Mouse (Mus musculus): ENCODE measurements around the gene Arhgef25. TPM values are rescaled to one million over a fixed set of nuclear protein-coding genes. Genes with fewer than 3 reads are reported as not detected.

The Arhgef25 gene
- polyA plus RNA-seq, 1 experiment = 31.8 TPM

DNA sequence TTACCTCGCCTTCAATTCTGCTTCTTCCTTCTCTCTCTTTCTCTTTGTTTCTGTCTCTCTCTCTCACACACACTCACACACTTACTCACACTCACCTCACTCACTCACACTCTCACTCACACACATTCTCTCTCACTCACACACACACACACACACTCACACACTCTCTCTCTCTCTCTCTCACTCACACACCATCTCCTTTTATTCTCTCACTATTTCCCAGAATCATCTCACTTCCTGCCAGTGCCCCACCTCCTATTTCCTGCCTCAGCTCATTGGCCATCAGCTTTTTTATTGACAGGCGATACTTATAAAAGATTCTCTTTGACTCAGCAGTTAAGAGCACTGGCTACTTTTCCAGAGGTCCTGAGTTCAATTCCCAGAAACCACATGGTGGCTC lies 28.5 kb upstream of the Arhgef25 start:
- Histone ChIP-seq H3K27me3 (ENCODE audit: control insufficient read depth, insufficient read depth, insufficient read length) (peaks cover 3% of the 10 kb centered on the region), H3ac (ENCODE audit: control insufficient read depth, insufficient read length, low read depth) (no peak overlapping the region), H3K4me3 (ENCODE audit: insufficient read depth, poor library complexity, severe bottlenecking) (no peak overlapping the region), H3K36me3 (ENCODE audit: control insufficient read depth, insufficient read depth) (no peaks in the 10 kb centered on the region), H3K79me2 (ENCODE audit: control insufficient read depth, insufficient read depth) (no peaks in the 10 kb centered on the region), H3K79me3 (ENCODE audit: low read depth) (no peaks in the 10 kb centered on the region)
- TF ChIP-seq USF1 (IDR thresholded peaks at IDR 0.05; ENCODE audit: low read depth) (no peak), MYOD1 (IDR thresholded peaks at IDR 0.05; ENCODE audit: control insufficient read depth, insufficient read length, low read depth) (no peak)

DNA sequence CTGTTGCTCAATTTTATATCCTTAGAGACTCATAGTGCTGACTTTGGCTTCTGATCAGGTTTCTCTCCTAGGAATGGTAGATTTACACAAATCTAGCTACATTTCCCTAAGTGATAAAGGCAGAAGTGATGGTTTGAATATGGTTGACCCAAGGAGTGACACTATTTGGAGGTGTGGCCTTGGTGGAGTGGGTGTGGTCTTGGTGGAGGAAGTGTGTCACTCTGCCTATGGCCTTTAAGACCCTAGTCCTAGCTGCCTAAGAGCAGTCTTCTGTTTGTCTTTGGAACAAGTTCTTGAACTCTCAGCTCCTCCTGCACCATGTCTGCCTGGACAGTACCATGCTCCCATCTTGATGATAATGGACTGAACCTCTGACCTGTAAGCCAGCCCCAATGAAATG lies 27.3 kb upstream of the Arhgef25 start:
- H3K79me2 ChIP-seq (ENCODE audit: control insufficient read depth, insufficient read depth) = no peaks in the 10 kb centered on the region
- H3K79me3 ChIP-seq (ENCODE audit: low read depth) = no peaks in the 10 kb centered on the region
- H3K36me3 ChIP-seq (ENCODE audit: control insufficient read depth, insufficient read depth) = no peaks in the 10 kb centered on the region
- no peak for TF ChIP-seq CEBPB (IDR thresholded peaks at IDR 0.05; ENCODE audit: low read depth)
- TF ChIP-seq CTCF (IDR thresholded peaks at IDR 0.05; ENCODE audit: control insufficient read depth, insufficient read depth, insufficient read length) = no peak
- no peak for TF ChIP-seq FOSL1 (IDR thresholded peaks at IDR 0.05; ENCODE audit: insufficient read depth, low read length, poor library complexity, severe bottlenecking)
- no peak for TF ChIP-seq MYOG (IDR thresholded peaks at IDR 0.05; ENCODE audit: control insufficient read depth, extremely low read depth, insufficient read length)
- no peak for TF ChIP-seq MYOD1 (IDR thresholded peaks at IDR 0.05; ENCODE audit: control insufficient read depth, insufficient read length, low read depth)
- no peak for TF ChIP-seq MAX (IDR thresholded peaks at IDR 0.05)
- TF ChIP-seq USF1 (IDR thresholded peaks at IDR 0.05; ENCODE audit: low read depth) = no peak
- no peaks in the 10 kb centered on the region for H3K27me3 ChIP-seq (ENCODE audit: control insufficient read depth, insufficient read depth, insufficient read length)
- no peak overlapping the region for H3K4me3 ChIP-seq (ENCODE audit: insufficient read depth, poor library complexity, severe bottlenecking)
- no peak overlapping the region for H3ac ChIP-seq (ENCODE audit: control insufficient read depth, insufficient read length, low read depth)

DNA sequence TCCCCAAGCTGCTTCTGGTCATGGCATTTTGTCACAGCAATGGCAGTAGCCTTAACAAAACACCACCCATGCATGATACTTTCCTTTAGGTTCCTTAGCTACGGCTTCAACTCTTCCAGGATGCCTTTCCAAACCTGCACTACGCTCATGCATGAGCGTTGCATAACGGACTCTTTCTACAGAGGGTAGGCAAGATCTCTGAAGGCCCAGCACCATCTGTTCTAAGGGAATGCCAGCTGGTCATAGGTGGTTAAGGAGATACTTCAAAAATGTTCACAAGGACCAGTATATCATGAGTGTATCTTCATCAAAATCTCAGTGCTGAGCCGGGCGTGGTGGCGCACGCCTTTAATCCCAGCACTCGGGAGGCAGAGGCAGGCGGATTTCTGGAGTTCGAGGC lies 26.6 kb upstream of the Arhgef25 start:
- Histone ChIP-seq H3K36me3 (ENCODE audit: control insufficient read depth, insufficient read depth) (no peaks in the 10 kb centered on the region), H3K4me3 (ENCODE audit: insufficient read depth, poor library complexity, severe bottlenecking) (no peak overlapping the region), H3K79me2 (ENCODE audit: control insufficient read depth, insufficient read depth) (no peaks in the 10 kb centered on the region), H3K27me3 (ENCODE audit: control insufficient read depth, insufficient read depth, insufficient read length) (no peaks in the 10 kb centered on the region), H3K79me3 (ENCODE audit: low read depth) (no peaks in the 10 kb centered on the region), H3ac (ENCODE audit: control insufficient read depth, insufficient read length, low read depth) (no peak overlapping the region)
- TF ChIP-seq FOSL1 (IDR thresholded peaks at IDR 0.05; ENCODE audit: insufficient read depth, low read length, poor library complexity, severe bottlenecking) (no peak), MYOD1 (IDR thresholded peaks at IDR 0.05; ENCODE audit: control insufficient read depth, insufficient read length, low read depth) (no peak), CEBPB (IDR thresholded peaks at IDR 0.05; ENCODE audit: low read depth) (no peak), CTCF (IDR thresholded peaks at IDR 0.05; ENCODE audit: control insufficient read depth, insufficient read depth, insufficient read length) (no peak), MYOG (IDR thresholded peaks at IDR 0.05; ENCODE audit: control insufficient read depth, extremely low read depth, insufficient read length) (no peak), MAX (IDR thresholded peaks at IDR 0.05) (no peak), USF1 (IDR thresholded peaks at IDR 0.05; ENCODE audit: low read depth) (no peak)

GRCm38 (mm10) chr10:127214422-127214803 lies 24.5 kb upstream of the Arhgef25 start:
- TF ChIP-seq FOSL1 (IDR thresholded peaks at IDR 0.05; ENCODE audit: insufficient read depth, low read length, poor library complexity, severe bottlenecking) (no peak), MYOG (IDR thresholded peaks at IDR 0.05; ENCODE audit: control insufficient read depth, extremely low read depth, insufficient read length) (no peak), USF1 (IDR thresholded peaks at IDR 0.05; ENCODE audit: low read depth) (no peak), CTCF (IDR thresholded peaks at IDR 0.05; ENCODE audit: control insufficient read depth, insufficient read depth, insufficient read length) (no peak), CEBPB (IDR thresholded peaks at IDR 0.05; ENCODE audit: low read depth) (no peak), MAX (IDR thresholded peaks at IDR 0.05) (no peak), MYOD1 (IDR thresholded peaks at IDR 0.05; ENCODE audit: control insufficient read depth, insufficient read length, low read depth) (no peak)
- Histone ChIP-seq H3K79me3 (ENCODE audit: low read depth) (no peaks in the 10 kb centered on the region), H3K27me3 (ENCODE audit: control insufficient read depth, insufficient read depth, insufficient read length) (no peaks in the 10 kb centered on the region), H3K79me2 (ENCODE audit: control insufficient read depth, insufficient read depth) (peaks cover 18% of the 10 kb centered on the region), H3K4me3 (ENCODE audit: insufficient read depth, poor library complexity, severe bottlenecking) (no peak overlapping the region), H3K36me3 (ENCODE audit: control insufficient read depth, insufficient read depth) (no peaks in the 10 kb centered on the region), H3ac (ENCODE audit: control insufficient read depth, insufficient read length, low read depth) (no peak overlapping the region)

DNA sequence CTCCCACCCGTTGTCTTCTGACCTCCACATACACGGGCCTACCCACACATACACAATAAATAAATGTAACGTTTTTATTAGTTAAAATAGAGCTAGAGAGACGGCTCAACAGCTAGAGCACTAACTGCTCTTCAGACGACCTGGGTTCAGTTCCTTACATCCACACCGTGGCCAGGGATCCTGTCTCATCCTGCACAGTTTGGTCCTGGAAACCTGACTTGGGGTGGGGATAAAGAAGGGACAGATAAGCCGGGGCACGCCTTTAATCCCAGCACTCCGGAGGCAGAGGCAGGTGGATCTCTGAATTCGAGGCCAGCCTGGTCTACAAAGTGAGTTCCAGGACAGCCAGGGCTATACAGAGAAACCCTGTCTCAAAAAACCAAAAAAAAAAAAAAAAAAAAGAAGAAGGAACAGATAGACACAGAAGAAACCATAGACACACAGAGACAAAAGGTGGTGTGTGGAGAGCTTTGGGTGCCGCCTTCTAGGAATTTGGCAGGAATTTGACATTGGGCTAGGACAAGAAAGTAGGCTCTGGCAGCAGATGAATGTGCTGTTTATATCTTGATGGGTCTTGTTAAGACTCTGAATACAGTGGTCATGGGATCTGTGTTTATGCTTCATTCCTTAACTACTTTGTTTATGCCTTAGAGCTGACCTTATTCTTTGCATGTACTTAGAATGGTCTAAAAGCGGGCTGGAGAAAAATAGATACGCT lies 24.0 kb upstream of the Arhgef25 start:
- no peak overlapping the region for H3ac ChIP-seq (ENCODE audit: control insufficient read depth, insufficient read length, low read depth)
- H3K79me3 ChIP-seq (ENCODE audit: low read depth) = peaks cover 2% of the 10 kb centered on the region
- H3K4me3 ChIP-seq (ENCODE audit: insufficient read depth, poor library complexity, severe bottlenecking) = no peak overlapping the region
- no peaks in the 10 kb centered on the region for H3K27me3 ChIP-seq (ENCODE audit: control insufficient read depth, insufficient read depth, insufficient read length)
- peaks cover 24% of the 10 kb centered on the region for H3K79me2 ChIP-seq (ENCODE audit: control insufficient read depth, insufficient read depth)
- TF ChIP-seq USF1 (IDR thresholded peaks at IDR 0.05; ENCODE audit: low read depth) = no peak
- TF ChIP-seq CTCF (IDR thresholded peaks at IDR 0.05; ENCODE audit: control insufficient read depth, insufficient read depth, insufficient read length) = no peak
- no peak for TF ChIP-seq MYOG (IDR thresholded peaks at IDR 0.05; ENCODE audit: control insufficient read depth, extremely low read depth, insufficient read length)
- no peaks in the 10 kb centered on the region for H3K36me3 ChIP-seq (ENCODE audit: control insufficient read depth, insufficient read depth)

DNA sequence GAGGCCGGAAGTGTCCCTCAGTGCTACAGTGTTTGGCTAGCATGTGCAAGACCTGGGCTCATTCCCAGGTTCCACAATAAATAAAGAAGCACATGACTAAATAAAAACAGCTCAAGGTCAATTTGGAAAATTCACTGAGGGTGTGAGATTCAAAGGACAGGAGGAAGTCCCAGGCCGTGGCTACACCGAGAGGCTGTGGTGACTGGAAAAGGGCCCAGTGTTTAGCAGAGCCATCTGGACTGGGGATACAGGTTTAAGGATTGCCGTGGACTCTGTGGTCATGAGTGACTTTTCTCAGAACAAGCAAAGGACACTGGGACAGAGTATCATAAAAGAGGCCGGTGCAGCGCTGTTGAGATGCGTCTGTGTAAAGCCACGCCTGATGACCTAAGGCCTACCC lies 23.4 kb upstream of the Arhgef25 start:
- peaks cover 25% of the 10 kb centered on the region for H3K79me2 ChIP-seq (ENCODE audit: control insufficient read depth, insufficient read depth)
- H3K36me3 ChIP-seq (ENCODE audit: control insufficient read depth, insufficient read depth) = peaks cover 6% of the 10 kb centered on the region
- H3ac ChIP-seq (ENCODE audit: control insufficient read depth, insufficient read length, low read depth) = no peak overlapping the region
- H3K27me3 ChIP-seq (ENCODE audit: control insufficient read depth, insufficient read depth, insufficient read length) = no peaks in the 10 kb centered on the region
- no peak for TF ChIP-seq USF1 (IDR thresholded peaks at IDR 0.05; ENCODE audit: low read depth)
- no peak for TF ChIP-seq CTCF (IDR thresholded peaks at IDR 0.05; ENCODE audit: control insufficient read depth, insufficient read depth, insufficient read length)
- no peak for TF ChIP-seq CEBPB (IDR thresholded peaks at IDR 0.05; ENCODE audit: low read depth)
- H3K79me3 ChIP-seq (ENCODE audit: low read depth) = peaks cover 2% of the 10 kb centered on the region
- no peak overlapping the region for H3K4me3 ChIP-seq (ENCODE audit: insufficient read depth, poor library complexity, severe bottlenecking)
